Mouse (Mus musculus) mouse trophoblast stem cell (cell line): Measurements from ENCODE around the gene Slc18a2.

ENCODE experiments used
- in situ Hi-C, 2 experiments: fragments of 300-500 bp; cut with MseI, MboI; formaldehyde crosslinking; loops; 2 replicates in 1 of 2; 3 replicates in 1 of 2; pipeline ENCODE4 v1.15.1; 2025

Gene Slc18a2

DNA sequence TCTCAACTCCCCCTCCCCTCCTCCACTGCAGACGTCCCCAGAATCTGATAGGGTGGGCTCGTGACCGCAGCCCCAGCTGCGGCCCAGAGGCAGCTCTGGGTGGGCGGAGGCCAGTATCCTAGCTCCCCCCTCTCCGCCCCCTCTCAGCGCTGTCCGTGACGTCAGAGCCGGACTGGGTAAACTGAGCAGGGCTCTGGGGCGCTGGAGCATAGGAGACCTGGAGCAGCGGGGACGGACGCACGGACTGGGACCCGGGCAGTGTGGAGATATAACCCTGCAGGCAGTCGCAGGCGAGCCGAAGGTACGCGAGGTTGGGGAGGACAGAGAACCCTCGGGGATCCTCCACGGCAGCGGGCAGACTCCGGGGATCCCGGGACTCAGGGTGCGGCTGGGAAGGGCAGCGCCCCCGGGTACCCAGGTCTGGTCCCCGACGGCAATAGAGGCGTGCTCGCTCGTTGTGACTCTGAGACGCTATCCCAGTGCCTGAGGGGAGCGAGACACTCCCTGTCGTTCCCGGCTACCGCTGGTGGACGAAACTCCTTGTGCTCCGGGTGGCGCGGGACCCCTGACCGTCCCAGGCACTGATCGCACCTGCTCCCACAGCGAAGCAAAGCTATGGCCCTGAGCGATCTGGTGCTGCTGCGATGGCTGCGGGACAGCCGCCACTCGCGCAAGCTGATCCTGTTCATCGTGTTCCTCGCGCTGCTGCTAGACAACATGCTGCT, at the start of gene Slc18a2:
TSS of gene Slc18a2 (plus strand) at position 179 of the 725 bp plus-strand sequence.
- in situ Hi-C loops = no loop called here

DNA sequence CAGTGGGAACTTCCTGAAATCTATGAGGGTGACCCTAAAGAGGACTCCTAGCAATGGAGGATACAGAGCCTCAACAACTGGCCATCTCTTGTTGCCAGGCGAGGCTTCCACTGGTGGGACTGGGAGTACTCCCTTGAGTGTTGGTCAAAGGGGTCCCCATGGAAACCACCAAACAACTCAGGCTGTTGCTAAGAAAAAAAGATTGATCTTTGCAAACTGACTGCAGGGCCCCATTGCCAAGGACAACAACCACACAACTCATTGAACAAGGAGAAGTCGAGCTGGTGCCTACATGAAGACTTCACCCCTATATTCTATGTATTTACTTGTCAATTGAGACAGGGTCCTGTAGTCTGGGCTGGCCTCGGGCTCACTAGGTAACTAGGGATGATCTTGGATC, 43.8 kb upstream of the Slc18a2 start:
- in situ Hi-C loops = loop anchor here in 1 of 2 experiments (25.0 kb wide), 1 partner anchor 405 kb away; no protein-coding TSS in a partner anchor

DNA sequence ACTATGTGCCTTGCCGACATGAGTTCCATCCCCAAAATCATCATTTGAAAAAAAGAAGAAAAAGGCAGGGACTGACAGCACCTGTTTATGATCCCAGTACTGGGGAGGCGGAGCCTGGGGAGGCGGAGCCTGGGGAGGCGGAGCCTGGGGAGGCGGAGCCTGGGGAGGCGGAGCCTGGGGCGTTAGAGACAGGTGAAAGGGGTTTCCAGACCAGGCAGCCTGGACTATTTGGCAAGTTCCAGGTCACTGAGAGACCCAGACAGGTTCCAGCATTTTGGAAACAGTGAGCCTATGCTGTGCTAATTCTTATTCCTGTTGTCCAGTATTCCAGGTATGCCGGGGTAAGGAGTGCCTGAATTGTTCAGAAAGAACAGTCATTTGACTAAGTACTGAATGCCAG, 41.7 kb upstream of the Slc18a2 start, which contains the start of gene Kcnk18:
TSS of gene Kcnk18 (plus strand) at position 224 of the 400 bp plus-strand sequence.
- in situ Hi-C loops = loop anchor here in 1 of 2 experiments (25.0 kb wide), 1 partner anchor 407 kb away; no protein-coding TSS in a partner anchor

DNA sequence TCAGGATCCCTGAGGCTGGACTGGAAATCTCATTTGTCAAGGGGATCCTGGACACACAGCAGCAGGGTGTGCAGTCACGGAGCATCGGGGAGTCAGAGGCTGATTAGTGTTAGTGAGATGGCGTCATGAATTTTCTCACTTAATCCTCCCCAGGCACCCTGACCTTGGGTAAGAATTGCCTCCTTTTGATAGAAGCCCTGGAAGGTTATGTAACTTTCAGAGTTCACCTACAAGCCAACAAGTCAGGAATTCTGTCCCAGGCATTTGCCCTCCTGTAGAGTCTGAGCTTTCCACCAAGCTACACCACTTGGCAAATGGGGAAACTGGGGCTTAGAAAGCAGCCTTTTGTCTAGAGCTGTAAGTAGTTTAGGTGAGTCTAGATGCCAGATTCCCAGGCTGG, 39.6 kb upstream of the Slc18a2 start:
- in situ Hi-C loops = loop anchor here in 1 of 2 experiments (25.0 kb wide), 1 partner anchor 409 kb away; no protein-coding TSS in a partner anchor

DNA sequence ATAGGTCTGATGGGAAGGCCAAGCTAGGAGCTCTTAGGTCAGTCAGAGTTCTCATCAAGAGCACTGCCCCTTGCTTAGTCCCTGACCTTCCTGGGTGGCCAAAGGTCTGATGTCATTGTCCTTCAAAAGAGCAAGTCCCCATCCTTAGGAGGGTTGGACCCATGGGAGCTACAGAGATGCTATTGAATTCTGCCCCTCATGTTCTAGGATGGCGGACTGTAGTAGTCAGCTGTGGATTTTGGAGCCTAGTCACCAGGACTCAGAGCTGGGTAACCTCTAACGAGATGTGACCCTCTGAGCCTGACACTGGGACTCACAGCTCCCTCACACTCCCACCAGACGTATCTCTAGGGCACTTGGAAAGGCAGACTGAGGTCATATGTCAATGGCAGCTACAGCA, 32.3 kb upstream of the Slc18a2 start:
- in situ Hi-C loops = no loop called here

DNA sequence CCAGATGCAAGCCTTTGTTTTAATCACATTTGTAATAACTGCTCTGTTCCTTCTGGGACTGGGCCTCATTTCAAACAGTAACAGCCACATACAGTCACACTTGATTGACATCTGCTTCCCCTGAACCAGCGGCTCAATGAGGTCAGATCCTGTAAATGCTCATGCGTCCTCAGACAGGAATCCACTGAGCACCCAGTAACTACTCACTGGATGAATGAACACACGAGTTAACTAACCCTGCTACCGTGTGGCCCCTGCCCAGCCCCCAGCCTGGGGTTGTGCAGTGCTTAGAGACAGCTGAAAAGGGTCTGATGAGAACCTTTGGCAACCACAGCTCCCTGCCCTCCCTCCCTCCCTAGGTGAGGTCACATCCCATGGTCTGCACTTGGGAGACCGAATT, 27.9 kb upstream of the Slc18a2 start:
- in situ Hi-C loops = no loop called here

DNA sequence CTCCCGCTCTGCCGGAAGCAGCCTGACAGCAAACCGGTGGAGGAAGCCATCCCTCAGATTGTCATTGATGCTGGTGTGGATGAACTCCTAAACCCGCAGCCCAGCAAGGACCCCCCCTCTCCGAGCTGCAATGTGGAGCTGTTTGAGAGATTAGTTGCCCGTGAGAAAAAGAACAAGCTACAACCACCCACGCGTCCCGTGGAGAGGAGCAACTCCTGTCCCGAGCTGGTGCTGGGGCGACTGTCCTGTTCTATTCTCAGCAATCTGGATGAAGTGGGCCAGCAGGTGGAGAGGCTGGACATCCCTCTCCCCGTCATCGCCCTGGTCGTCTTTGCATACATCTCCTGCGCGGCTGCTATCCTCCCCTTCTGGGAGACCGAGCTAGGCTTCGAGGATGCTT, 25.7 kb upstream of the Slc18a2 start:
- in situ Hi-C loops = no loop called here

DNA sequence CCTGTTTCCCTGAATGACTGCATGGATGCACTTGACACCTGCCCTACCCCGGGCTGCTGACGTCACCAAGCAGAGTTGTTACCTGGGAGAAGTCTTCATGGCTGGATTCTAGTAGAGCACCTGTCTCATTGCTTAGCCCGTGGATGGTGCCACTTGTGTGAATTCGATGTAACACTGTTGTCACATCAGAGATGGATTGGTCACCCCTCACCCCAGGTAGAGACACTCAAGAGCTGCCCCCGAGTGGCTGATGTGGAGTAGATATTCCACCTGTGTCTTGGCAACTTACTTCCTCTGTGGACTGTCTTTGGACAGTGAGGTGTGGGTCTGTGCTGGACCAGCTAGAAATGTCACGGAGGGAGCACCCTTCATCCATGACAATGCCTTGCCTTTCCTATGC, 24.6 kb upstream of the Slc18a2 start:
- in situ Hi-C loops = no loop called here

DNA sequence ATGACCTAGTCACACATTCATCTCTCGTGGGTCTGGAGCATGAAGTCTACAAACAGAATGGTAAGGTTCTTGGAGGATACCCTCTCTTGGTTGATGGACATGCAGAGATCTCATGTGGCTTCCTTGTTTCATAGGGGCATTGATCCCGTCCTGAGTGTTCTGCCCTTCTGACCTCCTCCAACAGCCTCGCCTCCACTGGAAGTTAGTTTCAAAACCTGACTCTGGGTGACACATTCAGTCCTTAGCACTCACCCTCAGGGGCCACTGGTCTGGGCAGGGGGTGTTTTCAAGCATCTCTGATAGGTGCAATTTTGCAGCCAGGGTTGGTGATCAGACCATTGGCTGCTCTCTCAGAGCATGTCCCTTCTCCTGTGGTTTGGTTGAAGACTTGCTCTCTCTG, 22.1 kb upstream of the Slc18a2 start:
- in situ Hi-C loops = no loop called here

DNA sequence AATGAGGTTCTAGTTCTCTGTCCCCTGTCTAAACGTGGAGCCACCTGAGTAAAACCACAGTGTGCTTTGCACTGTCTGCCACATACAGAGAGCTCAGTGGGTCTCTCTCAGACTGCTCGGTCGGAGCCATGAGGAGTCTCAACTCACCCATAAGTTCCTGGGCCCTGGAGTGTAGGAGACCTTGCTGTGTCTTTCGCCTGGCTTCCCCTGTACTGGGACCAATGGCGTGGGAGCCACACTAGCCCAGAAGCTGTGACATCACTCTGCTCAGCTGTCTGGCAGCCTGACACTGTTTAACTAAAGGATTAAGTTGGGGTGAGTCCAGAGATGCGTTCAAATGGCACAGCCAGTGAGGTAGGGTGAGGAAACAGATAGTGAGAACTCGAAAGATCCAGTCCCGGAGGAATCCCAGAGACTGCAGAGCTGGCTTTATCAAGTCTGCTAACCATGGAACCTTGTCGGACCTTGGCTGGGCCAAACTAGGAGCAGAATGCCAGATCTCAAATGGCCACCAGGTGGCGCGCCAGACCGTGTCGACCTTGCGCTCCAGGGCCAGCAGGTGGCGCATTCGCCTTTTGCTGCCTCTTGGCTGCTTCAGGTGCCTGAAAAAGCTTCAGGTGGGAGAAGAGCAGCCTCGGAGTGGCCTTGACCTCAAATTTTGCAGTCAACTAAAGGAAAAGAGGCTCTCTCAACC, 21.4 kb upstream of the Slc18a2 start:
- in situ Hi-C loops = no loop called here

DNA sequence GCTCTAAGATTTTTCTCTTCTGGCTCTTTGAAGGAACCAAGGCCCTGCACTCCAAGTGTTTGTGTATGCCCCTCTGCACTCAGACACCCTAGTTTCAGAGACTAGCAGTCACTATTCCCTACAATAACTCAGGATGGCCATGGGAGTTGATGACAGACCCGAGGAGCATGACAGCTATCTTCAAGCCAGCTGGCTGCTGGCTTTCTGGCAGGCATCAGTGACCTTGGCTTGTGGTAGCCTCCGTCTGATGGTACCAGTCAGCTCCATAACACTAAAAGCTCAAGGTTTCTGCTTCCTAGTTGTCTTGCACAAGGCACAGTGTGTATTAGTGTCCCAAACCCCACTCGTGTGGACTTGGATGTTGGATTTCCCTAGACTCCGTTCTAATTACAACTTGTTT, 18.7 kb upstream of the Slc18a2 start:
- in situ Hi-C loops = no loop called here

DNA sequence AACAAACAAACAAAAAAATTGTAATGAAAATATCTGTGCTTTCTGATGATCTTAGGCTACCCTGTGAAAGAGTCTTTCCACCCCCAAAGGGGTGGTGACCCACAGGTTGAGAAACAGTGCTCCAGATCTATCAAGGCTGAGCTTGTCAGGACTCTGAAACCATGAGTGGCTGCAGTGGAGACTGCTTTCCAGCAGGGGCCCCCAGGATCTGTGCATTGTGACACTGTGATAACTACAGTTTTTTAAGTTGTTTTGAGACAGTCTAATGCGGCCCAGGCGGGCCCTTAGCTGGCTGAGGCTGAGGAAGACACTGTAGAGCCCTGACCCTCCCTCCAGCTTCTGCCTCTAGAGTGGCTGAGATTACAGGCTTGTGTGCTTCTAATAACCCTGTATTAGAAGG, 17.6 kb upstream of the Slc18a2 start:
- in situ Hi-C loops = no loop called here

DNA sequence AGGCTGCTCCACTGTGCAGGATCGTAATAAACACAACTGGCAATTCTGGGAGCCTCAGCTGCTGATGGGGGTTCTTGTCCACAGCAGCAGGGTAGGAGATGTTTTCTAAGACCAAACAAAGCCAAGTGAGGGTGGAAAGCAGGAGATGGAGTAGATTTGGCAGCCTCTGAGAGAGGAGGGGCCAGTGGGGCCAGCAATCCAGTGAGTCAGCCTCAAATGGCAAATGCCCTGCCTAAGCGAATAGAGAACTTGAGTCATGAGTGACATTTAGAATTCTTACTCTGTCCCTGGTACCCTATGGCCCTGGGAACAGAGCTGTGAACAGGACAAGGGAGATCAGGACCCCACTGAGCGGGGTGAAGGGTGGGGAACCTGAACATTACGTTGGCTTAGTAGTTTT, 12.6 kb upstream of the Slc18a2 start:
- in situ Hi-C loops = no loop called here

DNA sequence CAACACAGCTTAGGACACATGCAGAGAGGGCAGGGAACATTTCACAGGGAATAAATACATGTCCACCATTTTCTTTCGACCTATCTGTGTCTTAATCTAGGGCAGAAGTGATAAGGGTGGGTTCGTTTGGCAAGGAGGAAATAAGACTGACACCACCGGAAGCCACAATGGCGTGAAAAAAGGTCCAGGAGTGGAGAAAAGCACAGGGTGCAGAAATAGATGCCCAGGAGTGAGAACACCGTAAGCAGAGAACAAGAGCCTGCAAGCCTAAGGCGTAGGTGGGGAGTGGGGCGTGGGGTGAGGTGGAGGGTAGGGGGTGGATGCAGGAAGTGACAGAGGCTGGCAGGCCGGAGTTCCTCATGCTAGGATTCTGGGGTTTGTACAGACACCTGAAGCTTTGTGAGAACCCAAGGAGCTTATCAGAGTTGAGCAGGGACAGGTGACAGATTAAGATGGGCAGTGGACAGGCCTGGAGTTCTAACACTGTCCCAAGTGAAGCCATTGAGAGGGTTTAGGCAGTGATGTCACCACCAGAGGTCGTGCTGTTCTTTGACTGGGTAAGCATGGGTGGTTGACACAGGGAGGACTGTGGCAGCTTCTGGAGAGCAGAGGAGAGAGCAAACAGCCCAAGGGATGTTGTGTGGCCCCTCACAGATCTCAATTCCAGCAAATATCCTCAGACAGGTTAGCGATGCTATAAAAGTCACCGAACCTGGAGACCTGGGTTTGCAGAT, 12.0 kb upstream of the Slc18a2 start:
- in situ Hi-C loops = no loop called here

DNA sequence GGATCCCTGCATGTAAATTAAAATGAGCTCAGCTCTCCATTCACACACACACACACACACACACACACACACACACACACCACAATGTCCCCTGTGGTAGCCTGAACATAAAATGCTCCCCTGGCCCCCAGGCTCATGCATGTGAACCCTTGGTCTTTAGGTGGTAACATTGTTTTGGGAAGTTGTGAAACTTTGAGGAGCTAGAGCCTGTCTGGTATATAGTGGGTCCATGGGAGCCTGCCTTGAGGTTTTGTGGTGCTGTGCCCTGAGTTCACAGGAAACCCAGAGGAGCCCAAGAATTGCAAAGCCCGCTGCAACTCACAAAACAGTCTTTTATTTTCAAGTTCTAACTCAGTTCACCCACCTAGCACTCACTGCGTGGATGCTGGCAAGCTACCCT, 8.0 kb upstream of the Slc18a2 start:
- in situ Hi-C loops = no loop called here

DNA sequence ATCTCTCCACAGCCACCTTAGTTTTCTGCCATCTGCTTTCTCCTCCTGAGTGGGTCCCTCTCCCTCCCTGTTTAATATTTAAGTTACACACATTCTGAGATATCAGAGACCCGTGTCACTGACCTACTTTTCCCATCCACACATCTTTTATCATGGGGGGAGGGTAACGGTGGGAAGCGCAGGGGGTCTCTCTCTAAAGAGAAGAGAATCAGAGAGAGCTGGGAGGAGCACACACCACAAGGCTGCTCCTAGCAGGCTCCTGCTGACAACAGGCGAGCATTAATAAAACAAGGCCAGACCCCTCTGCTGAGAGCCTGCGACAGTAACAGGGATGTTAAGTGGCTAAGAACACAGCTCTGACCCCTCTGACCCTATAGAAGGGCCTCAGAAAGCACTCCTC, 1.1 kb upstream of the Slc18a2 start:
- in situ Hi-C loops = no loop called here

DNA sequence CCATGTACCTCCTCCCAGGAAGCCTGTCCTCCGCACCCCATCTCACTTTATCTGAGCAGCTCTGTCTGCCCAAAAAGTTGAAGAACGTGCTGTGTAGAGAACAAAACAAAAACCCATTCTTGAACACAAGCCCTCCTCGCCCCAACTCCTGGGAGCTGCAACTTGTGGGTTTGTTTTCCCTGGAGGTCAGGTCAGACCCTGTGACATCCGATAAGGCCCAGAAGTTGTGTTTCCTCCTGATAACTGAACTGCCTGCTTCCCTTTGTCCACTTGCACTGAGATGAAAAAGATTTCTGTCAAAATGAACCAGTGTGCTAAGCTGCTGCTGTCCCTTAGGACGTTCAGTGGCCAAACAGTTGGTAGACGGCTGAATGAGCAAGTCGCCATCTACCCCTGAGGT, 908 bp downstream of the Slc18a2 start:
- in situ Hi-C loops = no loop called here

DNA sequence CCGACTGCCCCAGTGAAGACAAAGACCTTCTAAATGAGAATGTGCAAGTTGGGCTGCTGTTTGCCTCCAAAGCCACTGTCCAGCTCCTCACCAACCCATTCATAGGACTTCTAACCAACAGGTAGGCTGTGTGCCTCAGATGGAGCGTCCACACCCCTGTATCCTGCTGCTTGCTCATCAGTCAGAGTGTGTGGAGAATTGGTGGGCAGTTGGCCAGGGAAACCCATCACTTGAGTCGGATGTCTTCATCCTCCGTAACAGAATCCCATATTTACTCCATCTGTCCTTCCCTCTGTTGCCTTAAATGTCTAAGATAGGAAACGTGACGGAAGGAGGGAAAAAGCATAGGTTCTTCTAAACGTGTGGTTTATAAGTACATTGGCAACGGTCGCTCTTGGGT, 2.5 kb downstream of the Slc18a2 start:
- in situ Hi-C loops = no loop called here

DNA sequence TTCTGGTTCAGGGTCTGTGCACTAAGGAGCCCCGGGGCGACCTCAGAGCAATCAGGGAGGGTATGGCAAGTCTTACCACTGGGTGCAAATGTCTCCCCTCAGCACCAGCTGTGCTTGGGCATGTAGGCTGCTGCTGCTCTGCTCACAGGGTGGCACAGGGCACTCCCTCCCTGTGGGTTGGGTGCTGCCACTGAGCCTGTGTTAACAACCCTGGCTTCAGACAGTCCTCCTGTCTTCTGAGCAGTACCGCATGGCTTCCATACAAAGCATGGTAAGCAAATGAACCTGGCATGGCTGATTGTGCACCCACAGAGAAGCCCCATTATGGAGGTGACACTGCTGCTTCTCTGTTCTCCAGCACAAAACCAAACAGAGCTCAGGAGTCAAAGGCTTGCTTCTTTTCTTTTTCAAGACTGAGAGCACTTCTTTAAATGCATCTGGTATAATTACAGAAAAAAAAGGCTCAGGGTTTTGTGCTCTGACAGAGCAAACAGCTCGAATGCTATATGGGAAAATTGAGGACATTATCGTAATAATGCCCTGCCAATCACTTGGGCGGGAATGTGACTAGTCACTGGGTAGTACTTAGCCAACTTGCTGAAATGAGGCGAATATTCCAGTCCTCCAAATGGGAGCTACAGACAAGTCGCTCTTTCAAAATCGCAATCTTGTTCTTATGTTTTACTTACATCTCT, 4.3 kb downstream of the Slc18a2 start:
- in situ Hi-C loops = no loop called here

DNA sequence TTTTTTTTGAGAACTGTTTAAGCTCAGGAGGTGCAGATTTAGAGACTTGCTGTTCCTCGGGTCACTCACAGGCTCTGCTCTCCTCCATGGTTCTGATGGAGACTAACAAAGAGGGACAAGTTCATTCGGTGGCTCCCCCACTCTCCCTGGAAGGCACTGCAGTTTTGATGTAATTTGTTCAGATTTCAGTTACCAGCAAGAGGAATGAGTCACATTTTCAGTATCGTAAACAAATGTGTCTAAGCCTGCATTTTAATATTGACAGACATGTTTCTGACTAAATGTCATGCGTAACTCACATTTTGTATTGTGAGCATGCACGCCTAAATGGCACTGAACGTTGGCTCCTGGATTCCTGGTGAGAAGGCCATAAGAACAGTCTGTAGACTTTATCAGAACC, 5.2 kb downstream of the Slc18a2 start:
- in situ Hi-C loops = no loop called here

DNA sequence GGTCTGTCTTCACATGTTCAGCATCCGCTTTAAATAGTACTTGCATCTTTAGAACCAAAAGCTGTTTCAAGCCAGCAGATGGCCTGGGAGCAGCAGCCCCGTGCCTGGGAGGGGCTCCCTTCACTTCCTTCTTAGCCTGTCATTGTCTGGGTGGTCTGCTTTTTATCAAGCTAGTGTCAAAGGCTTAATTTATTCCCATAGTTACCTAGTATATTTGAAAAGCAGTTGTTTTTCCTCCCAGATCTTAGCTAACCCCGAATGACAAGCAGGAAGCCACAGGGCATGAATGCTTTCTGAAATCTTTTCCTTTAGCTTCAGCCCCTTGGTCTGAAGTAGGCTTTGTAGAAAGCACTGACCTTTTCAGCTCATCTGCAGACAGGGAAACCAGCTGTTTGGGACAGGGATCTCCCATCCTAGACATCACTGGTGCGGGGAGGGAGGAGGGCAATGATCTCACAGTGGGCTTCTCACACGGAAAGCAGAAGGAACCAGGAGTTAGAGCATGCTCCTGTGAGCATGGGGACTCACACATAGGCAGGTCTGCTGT, 6.8 kb downstream of the Slc18a2 start:
- in situ Hi-C loops = no loop called here

DNA sequence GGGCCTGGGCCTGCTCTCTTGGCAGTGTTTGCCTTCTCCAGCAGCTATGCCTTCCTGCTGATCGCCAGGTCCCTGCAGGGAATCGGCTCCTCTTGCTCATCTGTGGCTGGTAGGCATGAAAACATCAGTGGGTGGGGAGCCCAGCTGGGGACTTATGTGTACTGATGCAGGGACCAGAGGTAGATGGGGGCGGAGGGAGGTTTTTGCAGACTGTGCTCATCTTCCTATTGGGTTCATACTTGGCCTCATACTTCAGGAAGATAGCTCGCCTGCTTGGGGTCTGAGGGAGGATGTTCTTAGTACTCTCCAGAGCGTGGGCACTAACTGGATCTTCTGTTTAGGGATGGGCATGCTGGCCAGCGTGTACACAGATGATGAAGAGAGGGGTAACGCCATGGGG, 12.5 kb downstream of the Slc18a2 start:
- in situ Hi-C loops = no loop called here
